Mouse (Mus musculus) kidney, postnatal 0 days (tissue): ENCODE measurements around the gene Rsbn1. TPM values are rescaled to one million over a fixed set of nuclear protein-coding genes. Genes with fewer than 3 reads are reported as not detected.

Source experiments
- ATAC-seq: fragments of 200-750 bp; cut with Nextera tagmentation; replicated peaks from 2 replicates; pipeline ENCODE4 v1.8.0; 2017; ENCODE audit warnings: low read depth, moderate number of reproducible peaks, moderate TSS enrichment, moderate library complexity; ENCODE audit not compliant: low FRiP score
- DNase-seq: peaks from one replicate; pipeline ENCODE4 v3.0.0-alpha.2; 2016; ENCODE audit warnings: low spot score
- H3K27ac ChIP-seq: fragments of 300-500 bp; sonication (generic); 2 replicates; pipeline ENCODE4 v1.5.1; 2014; ENCODE audit warnings: mild to moderate bottlenecking
- H3K27me3 ChIP-seq: fragments of 300-500 bp; sonication (generic); 2 replicates; pipeline ENCODE4 v1.6.1; 2014; ENCODE audit warnings: low read length, mixed read lengths; ENCODE audit not compliant: insufficient read depth
- H3K36me3 ChIP-seq: fragments of 300-500 bp; sonication (generic); 2 replicates; pipeline ENCODE4 v1.6.1; 2014; ENCODE audit warnings: low read length, mixed read lengths; ENCODE audit not compliant: insufficient read depth
- H3K4me1 ChIP-seq: fragments of 300-500 bp; sonication (generic); replicated peaks from 2 replicates; pipeline ENCODE4 v1.6.1; 2014; ENCODE audit warnings: antibody characterized with exemption, low read length, mixed read lengths; ENCODE audit not compliant: insufficient read depth
- H3K4me2 ChIP-seq: fragments of 300-500 bp; sonication (generic); 2 replicates; pipeline ENCODE4 v1.6.1; 2014; ENCODE audit warnings: mild to moderate bottlenecking, low read length, moderate library complexity, mixed read lengths
- H3K4me3 ChIP-seq: fragments of 300-500 bp; sonication (generic); replicated peaks from 2 replicates; pipeline ENCODE4 v1.5.1; 2014; ENCODE audit warnings: low read depth, low read length
- H3K9ac ChIP-seq: fragments of 300-500 bp; sonication (generic); 2 replicates; pipeline ENCODE4 v1.6.1; 2014; ENCODE audit warnings: low read depth, low read length
- H3K9me3 ChIP-seq: fragments of 300-500 bp; sonication (generic); replicated peaks from 2 replicates; pipeline ENCODE4 v1.6.1; 2016; ENCODE audit warnings: low read length, inconsistent platforms, mixed read lengths
- CTCF ChIP-seq: IDR thresholded peaks from 2 replicates; pipeline ENCODE4 v1.5.1; 2016; ENCODE audit warnings: antibody characterized with exemption, low read depth, mild to moderate bottlenecking, moderate library complexity
- WGBS: fragments of 180-500 bp; shearing (Covaris S2); extraction: QIAGEN DNeasy Blood & Tissue Kit; methylation state at CpG from one replicate; pipeline ENCODE4 v1.1.7; 2014; 5-methylcytosine and 5-hydroxymethylcytosine counted together
- polyA plus RNA-seq: library from polyadenylated mRNA; unstranded; fragments of >200 nt; fragmentation: Nextera tagmentation; extraction: Ambion mirVana; gene quantifications from 2 replicates; pipeline ENCODE4 v1.2.1, GENCODE M21; 2015

Rsbn1 gene
- polyA plus RNA-seq, 1 experiment from 2014 or later = 11.4 TPM

GRCm38 (mm10) chr3:103968701-103969100, 54.8 kb downstream of the Rsbn1 start:
- peak overlapping the region; percentile 87 for H3K9ac ChIP-seq
- peak overlapping the region; percentile 79 for H3K4me3 ChIP-seq
- under 1% methylated on average over 24 of the region's 24 CpGs for WGBS
- no peak for TF ChIP-seq CTCF
- no peaks in the 10 kb centered on the region for H3K27me3 ChIP-seq
- H3K27ac ChIP-seq = peak overlapping the region; percentile 94
- peak; percentile 59 for ATAC-seq
- 0 out of 2 replicates have a peak, but pooled peaks cover 3% of the 10 kb centered on the region for H3K36me3 ChIP-seq
- H3K4me2 ChIP-seq = peak overlapping the region; percentile 84
- no peaks in the 10 kb centered on the region for H3K9me3 ChIP-seq
- DNase-seq = peak; percentile 69
- H3K4me1 ChIP-seq = peaks cover 8% of the 10 kb centered on the region; the same call in 1 of the 2 replicates

GRCm38 (mm10) chr3:103971157-103971556, 57.2 kb downstream of the Rsbn1 start:
- no peak overlapping the region for H3K9ac ChIP-seq
- H3K27ac ChIP-seq = no peak overlapping the region
- TF ChIP-seq CTCF = no peak
- H3K4me2 ChIP-seq = no peak overlapping the region
- no peak overlapping the region for H3K4me3 ChIP-seq
- peaks cover 8% of the 10 kb centered on the region; the same call in 1 of the 2 replicates for H3K4me1 ChIP-seq
- DNase-seq = no peak
- ATAC-seq = no peak
- peaks cover 9% of the 10 kb centered on the region; the same call in 1 of the 2 replicates for H3K36me3 ChIP-seq
- WGBS = 93% methylated on average over 2 of the region's 2 CpGs
- H3K27me3 ChIP-seq = no peaks in the 10 kb centered on the region
- H3K9me3 ChIP-seq = no peaks in the 10 kb centered on the region

GRCm38 (mm10) chr3:103984556-103984955, 70.6 kb downstream of the Rsbn1 start:
- no peak overlapping the region for H3K9ac ChIP-seq
- no peak overlapping the region for H3K27ac ChIP-seq
- WGBS = 91% methylated on average over 4 of the region's 4 CpGs
- ATAC-seq = no peak
- no peak for DNase-seq
- no peaks in the 10 kb centered on the region for H3K27me3 ChIP-seq
- no peaks in the 10 kb centered on the region for H3K9me3 ChIP-seq
- no peak overlapping the region for H3K4me2 ChIP-seq
- TF ChIP-seq CTCF = no peak
- H3K4me3 ChIP-seq = no peak overlapping the region
- H3K36me3 ChIP-seq = 0 out of 2 replicates have a peak, but pooled peaks cover 16% of the 10 kb centered on the region
- no peaks in the 10 kb centered on the region for H3K4me1 ChIP-seq

- Histone ChIP-seq H3K4me3 (no peak overlapping the region), H3K27ac (no peak overlapping the region), H3K4me1 (no peaks in the 10 kb centered on the region), H3K9me3 (no peaks in the 10 kb centered on the region), H3K4me2 (no peak overlapping the region), H3K27me3 (no peaks in the 10 kb centered on the region), H3K36me3 (0 out of 2 replicates have a peak, but pooled peaks cover 22% of the 10 kb centered on the region), H3K9ac (no peak overlapping the region)
- ATAC-seq = no peak
- no peak for TF ChIP-seq CTCF
- WGBS = 98% methylated on average over 2 of the region's 2 CpGs
- DNase-seq = no peak
Observed at GRCm38 (mm10) chr3:103985194-103985593, 71.3 kb downstream of the Rsbn1 start.

GRCm38 (mm10) chr3:103987831-103988432, 74.0 kb downstream of the Rsbn1 start:
- H3K9ac ChIP-seq = no peak overlapping the region
- WGBS = 37% methylated on average over 5 of the region's 5 CpGs
- peaks cover 42% of the 10 kb centered on the region; the same call in 1 of the 2 replicates for H3K36me3 ChIP-seq
- no peak for TF ChIP-seq CTCF
- ATAC-seq = no peak
- H3K4me1 ChIP-seq = no peaks in the 10 kb centered on the region
- no peak overlapping the region for H3K27ac ChIP-seq
- no peaks in the 10 kb centered on the region for H3K27me3 ChIP-seq
- DNase-seq = no peak
- no peak overlapping the region for H3K4me3 ChIP-seq
- no peaks in the 10 kb centered on the region for H3K9me3 ChIP-seq
- H3K4me2 ChIP-seq = no peak overlapping the region

- DNase-seq (no peak), ATAC-seq (no peak)
- no peaks in the 10 kb centered on the region for H3K27me3 ChIP-seq
- no peak overlapping the region for H3K9ac ChIP-seq
- WGBS = 95% methylated on average over 4 of the region's 4 CpGs
- TF ChIP-seq CTCF = no peak
- no peaks in the 10 kb centered on the region for H3K4me1 ChIP-seq
- H3K27ac ChIP-seq = no peak overlapping the region
- no peak overlapping the region for H3K4me3 ChIP-seq
- H3K4me2 ChIP-seq = no peak overlapping the region
- no peaks in the 10 kb centered on the region for H3K9me3 ChIP-seq
- H3K36me3 ChIP-seq = peaks cover 42% of the 10 kb centered on the region; the same call in 1 of the 2 replicates
Observed at GRCm38 (mm10) chr3:103989352-103989751, 75.4 kb downstream of the Rsbn1 start.
